Mouse (Mus musculus) CH12.LX (cell line): Measurements from ENCODE around the gene Gsdma3. TPM values are rescaled to one million over a fixed set of nuclear protein-coding genes. Genes with fewer than 3 reads are reported as not detected.
A peak's percentile ranks its signal among the peaks of the same experiment; 100 is the strongest.

Experiments used
- DNase-seq: peaks from one replicate; pipeline ENCODE4 v3.0.0-alpha.2; 2013; ENCODE audit errors: extremely low read depth
- H3K27ac ChIP-seq: 2 replicates; pipeline ENCODE4 v1.5.1; 2012; ENCODE audit warnings: low read depth, mild to moderate bottlenecking, control low read depth, moderate library complexity; ENCODE audit not compliant: insufficient read depth
- H3K27me3 ChIP-seq: replicated peaks from 2 replicates; pipeline ENCODE3; 2012; ENCODE audit warnings: inconsistent platforms
- H3K36me3 ChIP-seq, 2 experiments: replicated peaks in 1 of 2; 2 replicates each; pipeline versions ENCODE3 to v1.6.1; 2012; ENCODE audit warnings: inconsistent platforms in 1 of 2, low read length in 1 of 2, mild to moderate bottlenecking in 1 of 2, mixed read lengths in 1 of 2, moderate library complexity in 1 of 2; ENCODE audit not compliant: control insufficient read depth in 1 of 2, insufficient read depth in 1 of 2
- H3K4me1 ChIP-seq, 2 experiments: 2 replicates each; pipeline ENCODE4 v1.6.1; 2012; ENCODE audit warnings: inconsistent platforms in 1 of 2, moderate library complexity in 1 of 2; ENCODE audit not compliant: insufficient read depth in 2 of 2, control insufficient read depth in 1 of 2
- H3K4me2 ChIP-seq: 2 replicates; pipeline ENCODE4 v1.6.1; 2012; ENCODE audit warnings: low read depth, mild to moderate bottlenecking, control low read depth; ENCODE audit not compliant: poor library complexity, insufficient read depth, severe bottlenecking
- H3K4me3 ChIP-seq, 3 experiments: fragments of 150-350 bp in 1 of 3; sonication (generic) in 1 of 3; replicated peaks in 1 of 3; 2 replicates each; pipeline versions ENCODE3 to v1.5.1; 2011 to 2012; ENCODE audit warnings: low read depth in 2 of 3, low read length in 2 of 3, mild to moderate bottlenecking in 2 of 3, moderate library complexity in 2 of 3, control low read depth in 1 of 3, improper control_type of control experiment in 1 of 3, inconsistent platforms in 1 of 3, mixed read lengths in 1 of 3; ENCODE audit not compliant: poor library complexity in 1 of 3
- H3K79me2 ChIP-seq: replicated peaks from 2 replicates; pipeline ENCODE4 v1.6.1; 2012; ENCODE audit warnings: mild to moderate bottlenecking, moderate library complexity; ENCODE audit not compliant: control insufficient read depth, poor library complexity, insufficient read depth, severe bottlenecking; ENCODE audit errors: extremely low read depth
- H3K9ac ChIP-seq: 2 replicates; pipeline ENCODE4 v1.6.1; 2012; ENCODE audit warnings: low read depth, mild to moderate bottlenecking, control low read depth, moderate library complexity; ENCODE audit not compliant: insufficient read depth
- H3K9me3 ChIP-seq: replicated peaks from 2 replicates; pipeline ENCODE3; 2012; ENCODE audit warnings: low read length, inconsistent platforms, mixed read lengths
- BHLHE40 ChIP-seq: IDR thresholded peaks from 2 replicates; pipeline ENCODE4 v1.6.1; 2011; ENCODE audit warnings: mild to moderate bottlenecking, low read depth, low read length, improper control_type of control experiment
- CHD1 ChIP-seq: IDR thresholded peaks from 2 replicates; pipeline ENCODE4 v1.6.1; 2012; ENCODE audit warnings: low read depth, low read length, improper control_type of control experiment, inconsistent platforms
- CTCF ChIP-seq, 2 experiments: IDR thresholded peaks in 1 of 2; conservative IDR thresholded peaks in 1 of 2; 2 replicates each; pipeline ENCODE4 v1.5.1; 2011 to 2012; ENCODE audit warnings: low read depth in 2 of 2, low read length in 2 of 2, improper control_type of control experiment in 1 of 2, inconsistent platforms in 1 of 2, mild to moderate bottlenecking in 1 of 2, moderate library complexity in 1 of 2
- E2F4 ChIP-seq: IDR thresholded peaks from 2 replicates; pipeline ENCODE4 v1.6.1; 2011; ENCODE audit warnings: low read depth, low read length, improper control_type of control experiment; ENCODE audit not compliant: insufficient replicate concordance
- ETS1 ChIP-seq: conservative IDR thresholded peaks from 2 replicates; pipeline ENCODE4 v1.6.1; 2012; ENCODE audit warnings: low read depth, mild to moderate bottlenecking, inconsistent platforms, low read length, improper control_type of control experiment, moderate library complexity
- HCFC1 ChIP-seq: IDR thresholded peaks from 2 replicates; pipeline ENCODE4 v1.6.1; 2012; ENCODE audit warnings: low read depth, mild to moderate bottlenecking, inconsistent platforms, low read length, improper control_type of control experiment
- IRF4 ChIP-seq: IDR thresholded peaks from 2 replicates; pipeline ENCODE4 v1.6.1; 2014; ENCODE audit warnings: low read depth, mild to moderate bottlenecking, inconsistent platforms, low read length, improper control_type of control experiment
- JUND ChIP-seq: conservative IDR thresholded peaks from 2 replicates; pipeline ENCODE4 v1.6.1; 2011; ENCODE audit warnings: low read depth, low read length, improper control_type of control experiment
- KAT2A ChIP-seq: IDR thresholded peaks from 2 replicates; pipeline ENCODE4 v1.6.1; 2012; ENCODE audit warnings: low read length, improper control_type of control experiment, inconsistent platforms; ENCODE audit not compliant: insufficient replicate concordance
- MAZ ChIP-seq: IDR thresholded peaks from 2 replicates; pipeline ENCODE4 v1.6.1; 2012; ENCODE audit warnings: low read depth, mild to moderate bottlenecking, inconsistent platforms, low read length, improper control_type of control experiment, moderate library complexity
- MEF2A ChIP-seq: IDR thresholded peaks from 2 replicates; pipeline ENCODE4 v1.6.1; 2014; ENCODE audit warnings: low read depth, mild to moderate bottlenecking, inconsistent platforms, low read length, improper control_type of control experiment, borderline replicate concordance
- MXI1 ChIP-seq: IDR thresholded peaks from 2 replicates; pipeline ENCODE4 v1.6.1; 2011; ENCODE audit warnings: mild to moderate bottlenecking, low read depth, low read length, improper control_type of control experiment
- MYC ChIP-seq: IDR thresholded peaks from 2 replicates; pipeline ENCODE4 v1.6.1; 2011; ENCODE audit warnings: low read depth, mild to moderate bottlenecking, improper control_type of control experiment, low read length
- NRF1 ChIP-seq: IDR thresholded peaks from 2 replicates; pipeline ENCODE4 v1.6.1; 2014; ENCODE audit warnings: low read depth, mild to moderate bottlenecking, inconsistent platforms, low read length, improper control_type of control experiment, moderate library complexity
- PAX5 ChIP-seq: IDR thresholded peaks from 2 replicates; pipeline ENCODE4 v1.6.1; 2012; ENCODE audit warnings: low read length, inconsistent platforms, mixed read lengths
- POLR2A ChIP-seq: IDR thresholded peaks from 2 replicates; pipeline ENCODE4 v1.6.1; 2011; ENCODE audit warnings: low read depth, mild to moderate bottlenecking, improper control_type of control experiment, low read length
- POLR2AphosphoS2 ChIP-seq: IDR thresholded peaks from 2 replicates; pipeline ENCODE4 v1.6.1; 2011; ENCODE audit warnings: low read depth, low read length, improper control_type of control experiment
- RCOR1 ChIP-seq: conservative IDR thresholded peaks from 2 replicates; pipeline ENCODE4 v1.6.1; 2012; ENCODE audit warnings: low read depth, mild to moderate bottlenecking, inconsistent platforms, low read length, improper control_type of control experiment
- SIN3A ChIP-seq: IDR thresholded peaks from 2 replicates; pipeline ENCODE4 v1.6.1; 2012; ENCODE audit warnings: low read length, improper control_type of control experiment, inconsistent platforms
- TBP ChIP-seq: conservative IDR thresholded peaks from 2 replicates; pipeline ENCODE4 v1.6.1; 2011; ENCODE audit warnings: low read depth, low read length, improper control_type of control experiment
- TCF12 ChIP-seq: IDR thresholded peaks from 2 replicates; pipeline ENCODE4 v1.6.1; 2014; ENCODE audit warnings: low read depth, mild to moderate bottlenecking, inconsistent platforms, low read length, improper control_type of control experiment
- UBTF ChIP-seq: IDR thresholded peaks from 2 replicates; pipeline ENCODE4 v1.6.1; 2012; ENCODE audit warnings: low read depth, mild to moderate bottlenecking, inconsistent platforms, low read length, improper control_type of control experiment, moderate library complexity
- USF1 ChIP-seq: IDR thresholded peaks from 2 replicates; pipeline ENCODE4 v1.6.1; 2014; ENCODE audit warnings: low read depth, mild to moderate bottlenecking, inconsistent platforms, low read length, improper control_type of control experiment
- USF2 ChIP-seq: conservative IDR thresholded peaks from 2 replicates; pipeline ENCODE4 v1.6.1; 2011; ENCODE audit warnings: low read depth, low read length, improper control_type of control experiment
- ZC3H11A ChIP-seq: IDR thresholded peaks from 2 replicates; pipeline ENCODE4 v1.6.1; 2012; ENCODE audit warnings: low read depth, mild to moderate bottlenecking, inconsistent platforms, low read length, improper control_type of control experiment
- ZKSCAN1 ChIP-seq: IDR thresholded peaks from 2 replicates; pipeline ENCODE4 v1.6.1; 2012; ENCODE audit warnings: low read depth, inconsistent platforms, low read length, improper control_type of control experiment, borderline replicate concordance
- ZMIZ1 ChIP-seq: IDR thresholded peaks from 2 replicates; pipeline ENCODE4 v1.6.1; 2012; ENCODE audit warnings: low read depth, mild to moderate bottlenecking, inconsistent platforms, low read length, improper control_type of control experiment
- ZNF384 ChIP-seq: IDR thresholded peaks from 2 replicates; pipeline ENCODE4 v1.6.1; 2012; ENCODE audit warnings: low read depth, low read length, improper control_type of control experiment, inconsistent platforms
- dilution Hi-C: fragments of 300-500 bp; cut with MboI; formaldehyde crosslinking; loops from 2 replicates; pipeline ENCODE4 v1.14.3; 2020; ENCODE audit warnings: low sequenced_read_pairs; ENCODE audit not compliant: extremely low pct_unique_long_range_greater_than_20kb, extremely low pct_ligation_motif_present
- in situ Hi-C: fragments of 300-500 bp; cut with MboI; formaldehyde crosslinking; loops from 3 replicates; pipeline ENCODE4 v1.14.3; 2019; ENCODE audit warnings: low sequenced_read_pairs, low pct_ligation_motif_present, low pct_unique_long_range_greater_than_20kb, mixed read lengths
- polyA plus RNA-seq: library from polyadenylated mRNA; unstranded; fragments of >175 nt; gene quantifications from 2 replicates; pipeline ENCODE4 v1.2.1, GENCODE M21; 2012; ENCODE audit warnings: low read depth; ENCODE audit not compliant: insufficient read length
- total RNA-seq, 2 experiments: library from RNA; depleted of rRNA; stranded (reverse); fragments of 300-350 nt in 1 of 2; fragments of >200 nt in 1 of 2; gene quantifications; 2 replicates each; pipeline ENCODE4 v1.2.3; 2012 to 2014

The Gsdma3 gene
- total and polyA plus RNA-seq, 3 experiments: not detected

- TF ChIP-seq E2F4 (no peak), ZMIZ1 (no peak; the same call in 1 of the 2 replicates), ZC3H11A (no peak), MEF2A (peak; percentile 78; the same call in 1 of the 2 replicates), CTCF (conservative IDR thresholded peaks at IDR 0.05 in 1 of 2, IDR thresholded peaks at IDR 0.05 in 1 of 2; ENCODE audit: low read depth in 2 of 2, low read length in 2 of 2) (peak; percentile 6 to 80; a peak in 2 of 4 replicates), IRF4 (peak; percentile 75), TBP (peak; percentile 91), POLR2A (peak; percentile 94), ZKSCAN1 (peak; percentile 36; the same call in 1 of the 2 replicates), HCFC1 (peak; percentile 98), BHLHE40 (peak; percentile 10; the same call in 1 of the 2 replicates), ETS1 (no peak), MXI1 (peak; percentile 85; the same call in 1 of the 2 replicates), CHD1 (no peak), POLR2AphosphoS2 (peak; percentile 66; the same call in 1 of the 2 replicates), MAZ (no peak; the same call in none of the 2 replicates), RCOR1 (no peak), ZNF384 (no peak; the same call in none of the 2 replicates), TCF12 (peak; percentile 95), UBTF (peak; percentile 100)
Observed at GRCm38 (mm10) chr11:98681786-98682745, 55.9 kb downstream of the Gsdma3 start, which contains the start of gene Psmd3 (continued).

DNA sequence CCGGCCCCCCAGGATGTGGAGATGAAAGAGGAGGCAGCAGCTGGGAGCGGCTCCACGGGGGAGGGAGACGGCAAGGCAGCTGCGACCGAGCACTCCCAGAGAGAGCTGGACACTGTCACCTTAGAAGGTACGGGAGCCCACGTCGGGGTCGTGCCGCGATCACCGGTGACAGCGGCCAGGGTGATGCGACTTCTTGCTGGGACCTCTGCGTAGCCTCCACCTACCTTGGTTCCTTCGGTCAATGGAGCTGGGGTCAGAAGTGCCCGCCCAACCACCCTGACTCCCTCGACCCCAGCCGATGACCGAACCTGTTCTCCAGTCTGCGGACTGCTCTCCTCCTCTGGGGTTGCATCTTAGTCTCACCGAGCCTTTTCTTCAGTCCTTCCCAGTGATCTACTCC, 56.7 kb downstream of the Gsdma3 start:
- Histone ChIP-seq H3K4me2 (peak overlapping the region; percentile 99; the same call in 1 of the 2 replicates), H3K27ac (peak overlapping the region; percentile 42), H3K79me2 (peaks cover 29% of the 10 kb centered on the region), H3K9me3 (no peaks in the 10 kb centered on the region), H3K9ac (peak overlapping the region; percentile 97), H3K27me3 (peaks cover 19% of the 10 kb centered on the region), H3K4me1 (peaks cover 15 to 31% of the 10 kb centered on the region in 2 experiments), H3K4me3 (peak overlapping the region; percentile 72 to 100 (median 98)), H3K36me3 (peaks cover 29 to 37% of the 10 kb centered on the region in 2 experiments)
- dilution Hi-C loops: no loop called here
- no peak for DNase-seq
- in situ Hi-C loops: no loop called here
- TF ChIP-seq SIN3A (no peak), POLR2AphosphoS2 (no peak), USF1 (no peak), ZMIZ1 (no peak), ETS1 (no peak), USF2 (no peak), NRF1 (no peak), RCOR1 (0 out of 2 replicates have a peak, but pooled peaks have one; percentile 18), BHLHE40 (no peak), HCFC1 (no peak), MYC (no peak), PAX5 (no peak), ZNF384 (no peak), MXI1 (peak; percentile 0; the same call in 1 of the 2 replicates), CTCF (conservative IDR thresholded peaks at IDR 0.05 in 1 of 2, IDR thresholded peaks at IDR 0.05 in 1 of 2; ENCODE audit: low read depth in 2 of 2, low read length in 2 of 2) (no peak), KAT2A (no peak), JUND (no peak)
